Mouse (Mus musculus) liver, postnatal 0 days (tissue): Measurements from ENCODE around the gene Tns1.

Experiments
- CTCF ChIP-seq: sonication (generic); IDR thresholded peaks from 2 replicates; pipeline ENCODE4 v1.5.1; 2016; ENCODE audit warnings: antibody characterized with exemption, low read depth
- EP300 ChIP-seq: IDR thresholded peaks from 2 replicates; pipeline ENCODE4 v1.6.1; 2016; ENCODE audit warnings: antibody characterized with exemption, low read depth, mild to moderate bottlenecking

- TF ChIP-seq EP300 (no peak), CTCF (no peak)
Measured at GRCm38 (mm10) chr1:73875676-73876218, 248.5 kb downstream of the Tns1 start.
